Mouse (Mus musculus): ENCODE data around the gene Mcur1.

DNA sequence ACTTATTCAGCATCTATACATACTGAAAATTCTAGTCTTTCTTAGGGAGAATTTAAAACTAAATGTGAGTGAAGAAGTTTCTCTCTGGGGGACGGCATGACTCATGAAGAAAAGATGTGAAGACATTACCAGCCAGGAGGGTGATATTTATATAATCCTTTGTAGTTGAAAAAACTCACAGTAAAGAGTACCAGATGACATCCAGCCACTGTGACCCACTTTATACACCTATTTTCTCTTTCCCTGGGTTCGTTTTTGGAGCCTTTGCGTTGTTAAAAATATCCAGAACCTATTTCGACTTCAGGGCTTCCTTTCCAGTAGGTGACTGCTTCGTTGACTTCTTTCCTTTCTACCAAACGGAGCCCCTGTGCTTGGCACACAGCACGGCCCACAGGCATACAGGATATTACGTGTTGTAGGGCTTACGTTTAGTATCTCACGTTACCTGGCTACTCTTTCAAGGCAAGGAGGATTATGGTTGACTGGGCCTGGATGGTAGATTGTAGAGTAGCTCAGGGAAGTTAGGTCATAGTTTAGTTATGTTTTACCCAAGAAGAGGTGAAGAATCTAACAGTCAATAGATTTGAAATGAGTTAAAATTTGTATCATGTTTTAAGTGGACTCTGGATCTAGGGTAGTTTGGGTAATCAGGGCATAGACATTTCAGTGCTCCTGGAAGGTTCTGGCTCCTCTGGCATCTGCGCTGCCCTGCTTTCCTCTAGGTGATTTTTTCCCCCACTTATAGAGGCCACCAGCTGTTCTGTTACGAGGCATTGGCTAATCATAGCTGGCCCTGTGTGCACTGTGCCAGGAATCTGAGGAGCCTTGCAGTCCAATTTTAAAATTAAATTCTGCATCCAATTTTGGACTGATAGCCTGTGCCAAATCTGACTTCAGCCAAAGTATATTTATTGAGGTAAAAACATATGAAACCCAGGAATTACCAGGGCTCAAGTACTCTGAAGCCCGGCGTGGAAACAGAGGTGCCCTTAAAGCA lies 28.2 kb upstream of the Mcur1 start:
- TF ChIP-seq CTCF (IDR thresholded peaks at IDR 0.05; ENCODE audit: insufficient read depth, low read depth, low read length) (no peak), POLR2A (IDR thresholded peaks at IDR 0.05; ENCODE audit: insufficient read depth, low read depth, low read length) (no peak)

All from olfactory bulb, adult 2 months (tissue).